Mouse (Mus musculus): ENCODE measurements at regions not wholly inside any gene's neighbourhood (a gene's known extent, or its start where the extent isn't known, plus 50 kb on each side); places are given as distances from the start of the nearest gene placed in this dataset.

DNA sequence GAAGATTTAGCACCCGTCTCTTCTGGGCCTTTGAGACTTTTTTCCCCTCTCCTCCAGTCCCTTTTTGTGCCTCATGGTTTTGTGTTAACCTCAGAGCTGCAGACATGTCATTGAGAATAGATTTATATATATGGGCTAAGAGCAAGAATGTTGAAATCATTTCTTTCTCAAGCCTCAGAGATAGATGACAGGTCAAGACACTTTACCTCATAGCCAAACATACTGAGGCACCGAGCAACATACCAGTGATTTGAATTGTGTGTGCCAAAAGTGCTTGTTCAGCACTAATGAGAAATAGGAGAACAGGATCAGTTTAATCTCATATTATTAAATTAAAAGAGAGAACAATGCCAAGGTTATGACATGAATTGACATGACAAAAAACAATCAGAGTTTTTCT lies 464.2 kb upstream of the Marcks start:
- no peak overlapping the region for H3K4me3 ChIP-seq (ENCODE audit: low read depth, low read length)
- DNase-seq (ENCODE audit: low spot score) = no peak
- no peaks in the 10 kb centered on the region for H3K9me3 ChIP-seq (replicated peaks)
- TF ChIP-seq GATA1 (IDR thresholded peaks at IDR 0.05; ENCODE audit: borderline replicate concordance, low read length) (no peak), TAL1 (conservative IDR thresholded peaks at IDR 0.05; ENCODE audit: low read depth, low read length) (no peak), GATA2 (IDR thresholded peaks at IDR 0.05; ENCODE audit: borderline replicate concordance, low read depth, low read length) (no peak), POLR2AphosphoS5 (IDR thresholded peaks at IDR 0.05; ENCODE audit: insufficient replicate concordance, low read depth, low read length) (no peak)
- ATAC-seq (ENCODE audit: extremely low read depth, insufficient number of reproducible peaks, low FRiP score, poor library complexity, severe bottlenecking) = no peak
- no peaks in the 10 kb centered on the region for H3K4me1 ChIP-seq (ENCODE audit: insufficient read depth, low read depth, low read length)
- no peaks in the 10 kb centered on the region for H3K36me3 ChIP-seq (replicated peaks)
- no peaks in the 10 kb centered on the region for H3K27me3 ChIP-seq (ENCODE audit: insufficient read depth, low read length)

GRCm38 (mm10) chr10:37589889-37590288 lies 451.2 kb upstream of the Marcks start:
- no peak overlapping the region for H3K4me3 ChIP-seq (ENCODE audit: low read depth, low read length)
- no peaks in the 10 kb centered on the region for H3K36me3 ChIP-seq (replicated peaks)
- H3K9me3 ChIP-seq (replicated peaks) = no peaks in the 10 kb centered on the region
- DNase-seq (ENCODE audit: low spot score) = no peak
- no peak for TF ChIP-seq TAL1 (conservative IDR thresholded peaks at IDR 0.05; ENCODE audit: low read depth, low read length)
- no peak for TF ChIP-seq GATA2 (IDR thresholded peaks at IDR 0.05; ENCODE audit: borderline replicate concordance, low read depth, low read length)
- TF ChIP-seq GATA1 (IDR thresholded peaks at IDR 0.05; ENCODE audit: borderline replicate concordance, low read length) = no peak
- no peak for TF ChIP-seq CTCF (IDR thresholded peaks at IDR 0.05; ENCODE audit: low read depth, low read length)
- TF ChIP-seq POLR2AphosphoS5 (IDR thresholded peaks at IDR 0.05; ENCODE audit: insufficient replicate concordance, low read depth, low read length) = no peak
- no peaks in the 10 kb centered on the region for H3K4me1 ChIP-seq (ENCODE audit: insufficient read depth, low read depth, low read length)
- H3K27me3 ChIP-seq (ENCODE audit: insufficient read depth, low read length) = no peaks in the 10 kb centered on the region
- ATAC-seq (ENCODE audit: extremely low read depth, insufficient number of reproducible peaks, low FRiP score, poor library complexity, severe bottlenecking) = no peak

DNA sequence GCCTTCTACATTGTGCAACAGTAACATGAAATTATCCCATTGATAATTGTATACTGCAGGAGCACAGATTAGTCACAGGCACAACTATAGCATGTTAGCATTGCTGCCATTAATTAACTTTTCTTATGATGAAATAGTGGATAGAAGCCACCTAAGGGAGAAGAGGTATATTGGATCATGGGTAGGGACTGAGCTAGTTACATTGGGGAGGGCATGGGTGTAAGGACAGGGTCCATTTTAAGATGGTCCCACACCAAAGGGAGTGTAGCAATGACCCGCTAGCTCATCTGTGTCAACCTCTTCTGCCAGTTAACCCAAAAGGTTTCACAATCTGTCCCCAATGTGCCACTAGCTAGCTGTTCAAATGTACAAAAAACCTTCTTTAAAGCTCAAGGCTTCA lies 450.3 kb upstream of the Marcks start:
- H3K36me3 ChIP-seq (replicated peaks) = no peaks in the 10 kb centered on the region
- ATAC-seq (ENCODE audit: extremely low read depth, insufficient number of reproducible peaks, low FRiP score, poor library complexity, severe bottlenecking) (no peak), DNase-seq (ENCODE audit: low spot score) (no peak)
- H3K4me3 ChIP-seq (ENCODE audit: low read depth, low read length) = no peak overlapping the region
- no peaks in the 10 kb centered on the region for H3K27me3 ChIP-seq (ENCODE audit: insufficient read depth, low read length)
- TF ChIP-seq CTCF (IDR thresholded peaks at IDR 0.05; ENCODE audit: low read depth, low read length) (no peak), GATA2 (IDR thresholded peaks at IDR 0.05; ENCODE audit: borderline replicate concordance, low read depth, low read length) (no peak), POLR2AphosphoS5 (IDR thresholded peaks at IDR 0.05; ENCODE audit: insufficient replicate concordance, low read depth, low read length) (no peak), TAL1 (conservative IDR thresholded peaks at IDR 0.05; ENCODE audit: low read depth, low read length) (no peak), GATA1 (IDR thresholded peaks at IDR 0.05; ENCODE audit: borderline replicate concordance, low read length) (no peak)
- H3K4me1 ChIP-seq (ENCODE audit: insufficient read depth, low read depth, low read length) = no peaks in the 10 kb centered on the region
- H3K9me3 ChIP-seq (replicated peaks) = no peaks in the 10 kb centered on the region

GRCm38 (mm10) chr10:37571171-37571570 lies 432.5 kb upstream of the Marcks start:
- no peak overlapping the region for H3K4me3 ChIP-seq (ENCODE audit: low read depth, low read length)
- H3K27me3 ChIP-seq (ENCODE audit: insufficient read depth, low read length) = no peaks in the 10 kb centered on the region
- no peak for TF ChIP-seq GATA1 (IDR thresholded peaks at IDR 0.05; ENCODE audit: borderline replicate concordance, low read length)
- TF ChIP-seq TAL1 (conservative IDR thresholded peaks at IDR 0.05; ENCODE audit: low read depth, low read length) = no peak
- TF ChIP-seq POLR2AphosphoS5 (IDR thresholded peaks at IDR 0.05; ENCODE audit: insufficient replicate concordance, low read depth, low read length) = no peak
- TF ChIP-seq GATA2 (IDR thresholded peaks at IDR 0.05; ENCODE audit: borderline replicate concordance, low read depth, low read length) = no peak
- no peak for TF ChIP-seq CTCF (IDR thresholded peaks at IDR 0.05; ENCODE audit: low read depth, low read length)
- no peaks in the 10 kb centered on the region for H3K4me1 ChIP-seq (ENCODE audit: insufficient read depth, low read depth, low read length)
- DNase-seq (ENCODE audit: low spot score) (no peak), ATAC-seq (ENCODE audit: extremely low read depth, insufficient number of reproducible peaks, low FRiP score, poor library complexity, severe bottlenecking) (no peak)
- H3K9me3 ChIP-seq (replicated peaks) = no peaks in the 10 kb centered on the region
- no peaks in the 10 kb centered on the region for H3K36me3 ChIP-seq (replicated peaks)

- H3K27me3 ChIP-seq (ENCODE audit: insufficient read depth, low read length) = no peaks in the 10 kb centered on the region
- no peaks in the 10 kb centered on the region for H3K9me3 ChIP-seq (replicated peaks)
- no peaks in the 10 kb centered on the region for H3K4me1 ChIP-seq (ENCODE audit: insufficient read depth, low read depth, low read length)
- no peaks in the 10 kb centered on the region for H3K36me3 ChIP-seq (replicated peaks)
- TF ChIP-seq POLR2AphosphoS5 (IDR thresholded peaks at IDR 0.05; ENCODE audit: insufficient replicate concordance, low read depth, low read length) (no peak), GATA1 (IDR thresholded peaks at IDR 0.05; ENCODE audit: borderline replicate concordance, low read length) (no peak), CTCF (IDR thresholded peaks at IDR 0.05; ENCODE audit: low read depth, low read length) (no peak), GATA2 (IDR thresholded peaks at IDR 0.05; ENCODE audit: borderline replicate concordance, low read depth, low read length) (no peak), TAL1 (conservative IDR thresholded peaks at IDR 0.05; ENCODE audit: low read depth, low read length) (no peak)
- no peak overlapping the region for H3K4me3 ChIP-seq (ENCODE audit: low read depth, low read length)
- DNase-seq (ENCODE audit: low spot score) (no peak), ATAC-seq (ENCODE audit: extremely low read depth, insufficient number of reproducible peaks, low FRiP score, poor library complexity, severe bottlenecking) (no peak)
Measured at GRCm38 (mm10) chr10:37561705-37562104, 423.0 kb upstream of the Marcks start.

DNA sequence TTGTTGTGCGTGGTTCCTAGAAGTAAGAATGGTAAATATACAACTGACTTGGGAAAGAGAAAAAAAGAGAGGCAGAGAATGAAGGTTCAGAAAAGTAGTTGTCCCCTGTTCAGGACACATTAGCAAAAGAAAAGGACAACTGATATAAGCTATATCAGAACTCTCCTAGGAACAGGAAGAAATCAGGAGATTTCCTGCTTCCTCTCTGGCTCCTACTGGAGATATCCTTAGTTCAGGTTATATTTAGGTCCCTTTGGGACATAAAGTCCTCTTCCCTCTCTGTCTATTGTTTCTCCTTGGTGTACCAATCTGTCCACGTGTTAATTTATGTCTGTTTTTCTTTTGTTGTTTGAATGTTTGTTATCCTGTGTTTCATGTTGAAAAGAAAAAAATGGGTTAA lies 410.7 kb upstream of the Marcks start:
- DNase-seq (ENCODE audit: low spot score) (no peak), ATAC-seq (ENCODE audit: extremely low read depth, insufficient number of reproducible peaks, low FRiP score, poor library complexity, severe bottlenecking) (no peak)
- TF ChIP-seq GATA2 (IDR thresholded peaks at IDR 0.05; ENCODE audit: borderline replicate concordance, low read depth, low read length) (no peak), POLR2AphosphoS5 (IDR thresholded peaks at IDR 0.05; ENCODE audit: insufficient replicate concordance, low read depth, low read length) (no peak), GATA1 (IDR thresholded peaks at IDR 0.05; ENCODE audit: borderline replicate concordance, low read length) (no peak), TAL1 (conservative IDR thresholded peaks at IDR 0.05; ENCODE audit: low read depth, low read length) (no peak), CTCF (IDR thresholded peaks at IDR 0.05; ENCODE audit: low read depth, low read length) (no peak)
- no peaks in the 10 kb centered on the region for H3K9me3 ChIP-seq (replicated peaks)
- H3K27me3 ChIP-seq (ENCODE audit: insufficient read depth, low read length) = no peaks in the 10 kb centered on the region
- no peak overlapping the region for H3K4me3 ChIP-seq (ENCODE audit: low read depth, low read length)
- H3K4me1 ChIP-seq (ENCODE audit: insufficient read depth, low read depth, low read length) = no peaks in the 10 kb centered on the region
- no peaks in the 10 kb centered on the region for H3K36me3 ChIP-seq (replicated peaks)

All from G1E (cell line).